ENCODE assay signal across 12 mouse cellular contexts in genomic region chr8:88488391-88488829, GRCm38 (mm10). TPM values are rescaled to one million over a fixed set of nuclear protein-coding genes. Genes with fewer than 3 reads are reported as not detected.
DNase-seq lines count a peak whose midpoint lies in the region; ATAC-seq and TF ChIP-seq lines count a peak whose summit lies in the region.
"Had no signal": no experiment of that assay in that cellular context is flagged by ENCODE, and none has a peak within 500 bp of the region (broad histone marks: within the 10 kb centered on the region; RNA-seq: fewer than 3 reads in every experiment).

No protein-coding gene starts in this region.

- no peaks in the 10 kb centered on the region for H3K27me3 ChIP-seq in heart, embryonic 16.5 days (ENCODE audit: control insufficient read depth, insufficient read depth, low read length)
- no peaks in the 10 kb centered on the region for H3K27me3 ChIP-seq in embryonic facial prominence, embryonic 14.5 days (replicated peaks; ENCODE audit: control insufficient read depth, insufficient read depth, low read length)
- H3K27me3 ChIP-seq in midbrain, embryonic 11.5 days (ENCODE audit: control insufficient read depth, insufficient read depth, low read length) = no peaks in the 10 kb centered on the region
- H3K27me3 ChIP-seq: limb, embryonic 15.5 days had no signal

- H3K4me3 ChIP-seq in heart, embryonic 16.5 days (ENCODE audit: low read length) = no peak overlapping the region
- no peak overlapping the region for H3K4me3 ChIP-seq in embryonic facial prominence, embryonic 14.5 days (ENCODE audit: low read depth, low read length)
- no peak overlapping the region for H3K4me3 ChIP-seq in midbrain, embryonic 11.5 days (ENCODE audit: low read depth, low read length)
- H3K4me3 ChIP-seq: limb, embryonic 15.5 days had no signal

- H3K4me2 ChIP-seq in heart, embryonic 16.5 days (ENCODE audit: low read depth, low read length) = no peak overlapping the region
- H3K4me2 ChIP-seq in embryonic facial prominence, embryonic 14.5 days (ENCODE audit: low read depth, low read length) = no peak overlapping the region
- no peak overlapping the region for H3K4me2 ChIP-seq in midbrain, embryonic 11.5 days
- H3K4me2 ChIP-seq: limb, embryonic 15.5 days had no signal

- TF ChIP-seq CTCF in brain, embryonic 14.5 days (IDR thresholded peaks at IDR 0.05; ENCODE audit: borderline replicate concordance, extremely low read depth, insufficient read depth, insufficient read length) = no peak

- no peak overlapping the region for H3K27ac ChIP-seq in heart, embryonic 16.5 days (ENCODE audit: low read length)
- H3K27ac ChIP-seq in embryonic facial prominence, embryonic 14.5 days (replicated peaks; ENCODE audit: low read depth, low read length) = no peak overlapping the region
- H3K27ac ChIP-seq in midbrain, embryonic 11.5 days (ENCODE audit: low read depth, low read length) = peak overlapping the region; percentile 63
- H3K27ac ChIP-seq: limb, embryonic 15.5 days had no signal

- H3K36me3 ChIP-seq in heart, embryonic 16.5 days (ENCODE audit: control insufficient read depth, insufficient read depth) = no peaks in the 10 kb centered on the region
- no peaks in the 10 kb centered on the region for H3K36me3 ChIP-seq in embryonic facial prominence, embryonic 14.5 days (ENCODE audit: control insufficient read depth, insufficient read depth, low read length)
- H3K36me3 ChIP-seq in midbrain, embryonic 11.5 days (ENCODE audit: control insufficient read depth, insufficient read depth, low read length) = no peaks in the 10 kb centered on the region
- H3K36me3 ChIP-seq: limb, embryonic 15.5 days had no signal

- TF ChIP-seq POLR2A in brain, embryonic 14.5 days (IDR thresholded peaks at IDR 0.05; ENCODE audit: borderline replicate concordance, extremely low read depth, insufficient read depth, insufficient read length, poor library complexity, severe bottlenecking) = no peak

- 0 out of 2 replicates have a peak overlapping the region, but pooled peaks have one; percentile 9 for H3K9ac ChIP-seq in heart, embryonic 16.5 days (ENCODE audit: low read length)
- H3K9ac ChIP-seq in embryonic facial prominence, embryonic 14.5 days (ENCODE audit: low read depth, low read length) = no peak overlapping the region
- peak overlapping the region; percentile 2; the same call in 1 of the 2 replicates for H3K9ac ChIP-seq in midbrain, embryonic 11.5 days (ENCODE audit: low read length)
- H3K9ac ChIP-seq: limb, embryonic 15.5 days had no signal

- peaks cover 6% of the 10 kb centered on the region; the same call in 1 of the 2 replicates for H3K4me1 ChIP-seq in heart, embryonic 16.5 days (ENCODE audit: control insufficient read depth, insufficient read depth, low read length)
- peaks cover 4% of the 10 kb centered on the region; the same call in 1 of the 2 replicates for H3K4me1 ChIP-seq in embryonic facial prominence, embryonic 14.5 days (ENCODE audit: control insufficient read depth, insufficient read depth, low read length)
- H3K4me1 ChIP-seq in midbrain, embryonic 11.5 days (ENCODE audit: control insufficient read depth, insufficient read depth, low read length) = peaks cover 12% of the 10 kb centered on the region

- ATAC-seq in heart, embryonic 16.5 days (replicated peaks; ENCODE audit: extremely low read depth, insufficient read depth, low FRiP score) = peak; percentile 14; the same call in 1 of the 2 replicates
- ATAC-seq in embryonic facial prominence, embryonic 14.5 days (ENCODE audit: low read depth) = peak; percentile 91; the same call in 1 of the 2 replicates
- peak; percentile 89 for ATAC-seq in midbrain, embryonic 11.5 days (ENCODE audit: low FRiP score)
- no peak for ATAC-seq in erythroid progenitor cell, adult 5-6 weeks (replicated peaks; ENCODE audit: low FRiP score, poor library complexity, severe bottlenecking)

- 10% methylated on average over 5 of the region's 5 CpGs for WGBS in heart, embryonic 16.5 days
- 10% methylated on average over 5 of the region's 5 CpGs for WGBS in embryonic facial prominence, embryonic 14.5 days
- WGBS in midbrain, embryonic 11.5 days = 6% methylated on average over 5 of the region's 5 CpGs

- DNase-seq in heart, adult 8-10 months (ENCODE audit: low spot score) = no peak
- peak; percentile 58 for DNase-seq in brain, embryonic 14.5 days (ENCODE audit: low read depth)
- peak; percentile 71 for DNase-seq in embryonic facial prominence, embryonic 14.5 days (ENCODE audit: low spot score)
- DNase-seq in midbrain, embryonic 11.5 days (ENCODE audit: low spot score, missing footprints) = peak; percentile 88
- no peak for DNase-seq in adrenal gland, postnatal 4 days (ENCODE audit: low spot score in 2 of 2)
- DNase-seq in ovary, postnatal 14 days (ENCODE audit: low spot score) = no peak
- DNase-seq: adrenal gland, adult 8-10 months; kidney, adult 2 months had no signal

- no peaks in the 10 kb centered on the region for H3K9me3 ChIP-seq in heart, embryonic 16.5 days (replicated peaks; ENCODE audit: control insufficient read depth, low read length)
- H3K9me3 ChIP-seq in embryonic facial prominence, embryonic 14.5 days (ENCODE audit: control insufficient read depth, low read length) = no peaks in the 10 kb centered on the region
- H3K9me3 ChIP-seq in midbrain, embryonic 11.5 days (ENCODE audit: control insufficient read depth, low read length) = no peaks in the 10 kb centered on the region
- H3K9me3 ChIP-seq: limb, embryonic 15.5 days had no signal

RNA-seq across cellular contexts. Expression of gene Nkd1, which starts 32.7 kb away (rescaled TPM):
- 12.3 and 15.4 TPM in 2 replicates for polyA plus RNA-seq in heart, embryonic 16.5 days (2015; fragmentation: Nextera tagmentation; extraction: Ambion mirVana)
- 1 to 10 TPM; 1.8 to 2.3 (median 2.0) TPM for total RNA-seq in heart, adult 8-10 months (2022)
- 49.1 and 68.5 TPM in 2 replicates for polyA plus RNA-seq in brain, embryonic 14.5 days (2012; rRNA removed)
- 46.4 and 50.4 TPM in 2 replicates for polyA plus RNA-seq in embryonic facial prominence, embryonic 14.5 days (2014; fragmentation: Nextera tagmentation; extraction: Ambion mirVana)
- 50.5 and 61.1 TPM in 2 replicates for polyA plus RNA-seq in midbrain, embryonic 11.5 days (2014; fragmentation: Nextera tagmentation; extraction: Ambion mirVana)
- total RNA-seq in adrenal gland, postnatal 4 days (2021) = 10 to 100 TPM; 47.8 to 54.3 TPM
- total RNA-seq in erythroid progenitor cell, adult 5-6 weeks (2015; ENCODE audit: low replicate concordance) = not detected in 2 replicates
- total RNA-seq in erythroid progenitor cell, adult 5-6 weeks (2017; ENCODE audit: low replicate concordance) = not detected in 2 replicates
- total RNA-seq: monocyte, adult 5-6 weeks had no signal

Comparison
In these comparisons a context has a peak if more than half of its experiments do, and no peak if none do; other contexts are left out.
1. DNase-seq: peak in brain, embryonic 14.5 days (single experiment), embryonic facial prominence, embryonic 14.5 days (single experiment) and midbrain, embryonic 11.5 days (single experiment); none in heart, adult 8-10 months (single experiment), adrenal gland, postnatal 4 days (0 of 2) and ovary, postnatal 14 days (single experiment).